Mouse (Mus musculus) midbrain, embryonic 12.5 days (tissue): ENCODE results near the gene Spata6. TPM values are rescaled to one million over a fixed set of nuclear protein-coding genes. Genes with fewer than 3 reads are reported as not detected.

Experiments used
- ATAC-seq: fragments of 200-750 bp; cut with Nextera tagmentation; 2 replicates; pipeline ENCODE4 v1.8.0; 2017; ENCODE audit warnings: low read depth, moderate TSS enrichment, moderate library complexity; ENCODE audit not compliant: low FRiP score
- H3K27ac ChIP-seq: fragments of 300-500 bp; sonication (generic); replicated peaks from 2 replicates; pipeline ENCODE4 v1.5.1; 2016; ENCODE audit warnings: mild to moderate bottlenecking
- H3K27me3 ChIP-seq: fragments of 300-500 bp; sonication (generic); 2 replicates; pipeline ENCODE4 v1.6.1; 2016; ENCODE audit warnings: mild to moderate bottlenecking
- H3K36me3 ChIP-seq: fragments of 300-500 bp; sonication (generic); 2 replicates; pipeline ENCODE4 v1.6.1; 2016
- H3K4me1 ChIP-seq: fragments of 300-500 bp; sonication (generic); 2 replicates; pipeline ENCODE4 v1.6.1; 2016
- H3K4me2 ChIP-seq: fragments of 300-500 bp; sonication (generic); replicated peaks from 2 replicates; pipeline ENCODE4 v1.6.1; 2016; ENCODE audit warnings: mild to moderate bottlenecking, moderate library complexity
- H3K4me3 ChIP-seq: fragments of 300-500 bp; sonication (generic); 2 replicates; pipeline ENCODE4 v1.5.1; 2016; ENCODE audit warnings: mild to moderate bottlenecking
- H3K9ac ChIP-seq: fragments of 300-500 bp; sonication (generic); replicated peaks from 2 replicates; pipeline ENCODE4 v1.6.1; 2016; ENCODE audit warnings: mild to moderate bottlenecking, moderate library complexity
- H3K9me3 ChIP-seq: fragments of 300-500 bp; sonication (generic); 2 replicates; pipeline ENCODE4 v1.6.1; 2016; ENCODE audit warnings: mild to moderate bottlenecking
- WGBS: fragments of 180-500 bp; shearing (Covaris S2); methylation state at CpG from one replicate; pipeline ENCODE4 v1.1.7; 2016; 5-methylcytosine and 5-hydroxymethylcytosine counted together
- polyA plus RNA-seq: library from polyadenylated mRNA; unstranded; fragments of >200 nt; fragmentation: Nextera tagmentation; extraction: Ambion mirVana; gene quantifications from 2 replicates; pipeline ENCODE4 v1.2.1, GENCODE M21; 2016

The Spata6 gene
- polyA plus RNA-seq, 1 experiment from 2014 or later = 23.8 TPM

DNA sequence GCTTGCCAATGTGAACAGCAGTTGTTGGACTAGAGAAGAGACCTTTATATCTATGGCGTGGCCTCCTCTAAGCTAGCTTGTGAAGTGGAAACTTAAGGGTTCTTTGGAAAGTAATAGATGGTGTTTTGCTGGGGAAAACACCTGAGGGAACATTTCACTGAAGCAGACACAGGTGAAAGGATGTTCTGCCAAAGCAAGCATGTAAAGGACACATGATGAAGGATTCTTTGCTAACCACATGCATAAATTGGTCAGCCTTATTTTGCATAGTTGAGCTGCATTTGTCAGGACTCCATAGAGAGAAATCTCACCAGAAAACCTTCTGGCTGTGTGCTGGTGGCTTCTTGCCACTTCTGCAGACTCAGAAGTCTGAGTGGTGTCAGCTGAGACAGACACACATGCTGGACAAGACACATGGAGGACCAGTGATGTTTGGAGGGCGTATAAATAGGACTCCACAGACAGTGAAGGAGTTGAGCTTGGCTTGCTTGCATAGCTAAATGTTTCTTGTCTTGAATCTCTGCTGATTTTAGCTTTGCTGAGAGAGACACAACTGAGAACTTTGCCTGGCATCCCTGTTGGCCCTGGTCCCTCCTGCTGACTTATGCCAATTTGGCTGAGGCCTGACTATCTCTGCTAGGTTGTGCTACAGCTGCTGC lies 148.1 kb downstream of the Spata6 start:
- no peak overlapping the region for H3K4me2 ChIP-seq
- H3K27me3 ChIP-seq = no peaks in the 10 kb centered on the region
- no peaks in the 10 kb centered on the region for H3K36me3 ChIP-seq
- H3K9ac ChIP-seq = no peak overlapping the region
- H3K9me3 ChIP-seq = no peaks in the 10 kb centered on the region
- ATAC-seq = no peak
- WGBS = 84% methylated on average over 2 of the region's 2 CpGs
- H3K4me3 ChIP-seq = no peak overlapping the region
- no peaks in the 10 kb centered on the region for H3K4me1 ChIP-seq
- no peak overlapping the region for H3K27ac ChIP-seq

Other genes with a start within 250 kb of the Spata6 start
- not detected in 2 replicates for gene Slc5a9, start 182.9 kb downstream of the Spata6 start, polyA plus RNA-seq
- gene Skint8, start 199.4 kb downstream of the Spata6 start, polyA plus RNA-seq = not detected in 2 replicates